Mouse (Mus musculus): Measurements from ENCODE around the gene Calhm1.

GRCm38 (mm10) chr19:47192158-47192557, 48.1 kb upstream of the Calhm1 start:
- TF ChIP-seq CTCF (conservative IDR thresholded peaks at IDR 0.05; ENCODE audit: low read length) (no peak), NANOG (IDR thresholded peaks at IDR 0.05; ENCODE audit: borderline replicate concordance, low read length) (no peak), POU5F1 (IDR thresholded peaks at IDR 0.05; ENCODE audit: borderline replicate concordance, low read length) (no peak)

All from E14TG2a.4 (cell line).